8 mouse cellular contexts compared by ENCODE assay signal in the genomic region with DNA sequence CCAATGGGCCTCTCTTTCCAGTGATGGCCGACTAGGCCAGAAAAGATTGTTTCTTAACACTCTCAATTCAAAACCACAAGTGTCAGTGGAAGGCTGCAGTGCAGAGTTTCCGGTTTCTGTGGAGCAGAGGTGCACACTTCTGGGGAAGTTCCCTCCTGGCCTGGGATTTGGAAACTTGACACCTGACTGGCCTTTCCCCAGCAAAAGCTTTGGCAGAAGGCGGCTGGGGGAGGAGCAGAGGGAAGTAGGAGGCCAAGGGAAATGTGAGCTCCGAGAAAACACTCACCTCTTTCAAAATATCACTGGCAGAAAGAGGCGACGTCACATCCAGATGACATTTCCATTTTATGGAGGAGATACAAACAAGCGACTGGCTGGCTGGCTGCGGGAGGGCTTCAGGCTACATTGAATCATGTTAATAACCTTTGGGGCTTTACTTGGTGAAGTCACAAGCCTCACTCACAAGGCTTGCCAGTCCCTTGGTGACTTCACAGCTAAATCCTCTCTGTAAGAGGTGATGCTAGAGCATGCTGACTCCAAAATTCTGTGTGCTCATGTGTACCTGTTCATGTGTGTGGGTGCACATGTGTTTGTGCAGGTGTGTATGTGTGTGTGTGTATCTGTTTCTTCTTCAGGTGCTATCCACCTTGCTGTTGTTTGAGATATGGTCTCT. TPM values are rescaled to one million over a fixed set of nuclear protein-coding genes. Genes with fewer than 3 reads are reported as not detected.
A peak's percentile ranks its signal among the peaks of the same experiment; 100 is the strongest.
DNase-seq lines count a peak whose midpoint lies in the region; TF ChIP-seq lines count a peak whose summit lies in the region.

No protein-coding gene starts in this region.

- H3K27me3 ChIP-seq in kidney, adult 2 months (replicated peaks; ENCODE audit: control insufficient read depth, insufficient read depth, low read length), result no peaks in the 10 kb centered on the region

- WGBS in kidney, adult 2 months, result 8% methylated on average over 8 of the region's 8 CpGs

- no peak for TF ChIP-seq CTCF in kidney, adult 2 months (conservative IDR thresholded peaks at IDR 0.05; ENCODE audit: insufficient read depth, insufficient read length, low read depth, low read length)

- no peak for TF ChIP-seq POLR2A in kidney, adult 2 months (IDR thresholded peaks at IDR 0.05; ENCODE audit: low read depth, low read length)

- DNase-seq in 3134 (ENCODE audit: extremely low read depth, insufficient read length, low spot score), result peak; percentile 62
- DNase-seq in adrenal gland, adult 2 months, result peak; percentile 67
- DNase-seq in gonadal fat pad, adult 2 months (ENCODE audit: low read depth), result peak; percentile 6
- peak; percentile 42 for DNase-seq in kidney, adult 2 months
- peak; percentile 80 for DNase-seq in lung, postnatal 25 days (ENCODE audit: low spot score)
- DNase-seq in cerebellum, adult 18-20 months, result no peak
- DNase-seq in thymus, postnatal 14 days, result no peak
- DNase-seq in frontal cortex, adult 2 months (ENCODE audit: extremely low spot score in 1 of 2, low spot score in 1 of 2), result no peak

- no peaks in the 10 kb centered on the region for H3K36me3 ChIP-seq in kidney, adult 2 months (ENCODE audit: control insufficient read depth, insufficient read depth, low read length)

- H3K4me1 ChIP-seq in kidney, adult 2 months (ENCODE audit: control insufficient read depth, insufficient read depth, low read length), result no peaks in the 10 kb centered on the region

- H3K4me3 ChIP-seq in kidney, adult 2 months (ENCODE audit: insufficient read depth, low read depth, low read length), result no peak overlapping the region

- H3K27ac ChIP-seq in kidney, adult 2 months (ENCODE audit: insufficient read depth, low read depth, low read length), result no peak overlapping the region

RNA-seq across cellular contexts. Expression of gene C2cd4a, which starts 18.3 kb away (rescaled TPM):
- total RNA-seq in adrenal gland, adult 2 months (2021), result not detected
- polyA plus RNA-seq in adrenal gland, adult 2 months (2012; rRNA removed), result 2.0 and 3.2 TPM in 2 replicates
- polyA plus RNA-seq in gonadal fat pad, adult 2 months (2012; rRNA removed), result 0.25 TPM in 1 of 2 replicates, not detected in the other
- polyA plus RNA-seq in kidney, adult 2 months (2012; rRNA removed), result 0.33 and 0.41 TPM in 2 replicates
- polyA plus RNA-seq in frontal cortex, adult 2 months (2012; rRNA removed), result 0.11 and 0.34 TPM in 2 replicates

RNA-seq across cellular contexts. Expression of gene Vps13c, which starts 26.4 kb away (rescaled TPM):
- 10 to 100 TPM; 40.6 to 57.6 TPM for total RNA-seq in adrenal gland, adult 2 months (2021)
- 2.7 and 3.7 TPM in 2 replicates for polyA plus RNA-seq in adrenal gland, adult 2 months (2012; rRNA removed)
- polyA plus RNA-seq in gonadal fat pad, adult 2 months (2012; rRNA removed), result 9.2 and 10.2 TPM in 2 replicates
- 4.4 and 5.0 TPM in 2 replicates for polyA plus RNA-seq in kidney, adult 2 months (2012; rRNA removed)
- 35.1 and 41.8 TPM in 2 replicates for polyA plus RNA-seq in frontal cortex, adult 2 months (2012; rRNA removed)

RNA-seq across cellular contexts. Expression of gene C2cd4b, which starts 54.6 kb away (rescaled TPM):
- 1 to 10 TPM; 1.4 to 1.7 TPM for total RNA-seq in adrenal gland, adult 2 months (2021)
- 2.9 and 3.3 TPM in 2 replicates for polyA plus RNA-seq in adrenal gland, adult 2 months (2012; rRNA removed)
- polyA plus RNA-seq in gonadal fat pad, adult 2 months (2012; rRNA removed), result 0.26 and 0.47 TPM in 2 replicates
- polyA plus RNA-seq in kidney, adult 2 months (2012; rRNA removed), result not detected in 2 replicates
- 3.1 and 3.9 TPM in 2 replicates for polyA plus RNA-seq in frontal cortex, adult 2 months (2012; rRNA removed)

Comparison
In these comparisons a context has a peak if more than half of its experiments do, and no peak if none do; other contexts are left out.
1. DNase-seq: peak in 3134 (single experiment), adrenal gland, adult 2 months (single experiment), gonadal fat pad, adult 2 months (single experiment), kidney, adult 2 months (single experiment) and lung, postnatal 25 days (single experiment); none in cerebellum, adult 18-20 months (0 of 2), thymus, postnatal 14 days (single experiment) and frontal cortex, adult 2 months (0 of 2).